Mouse (Mus musculus) G1E (cell line): ENCODE measurements at regions not wholly inside any gene's neighbourhood (a gene's known extent, or its start where the extent isn't known, plus 50 kb on each side); places are given as distances from the start of the nearest gene placed in this dataset.

ENCODE experiments used
- CTCF ChIP-seq: IDR thresholded peaks from 2 replicates; pipeline ENCODE4 v1.5.1; 2012; ENCODE audit warnings: low read depth, low read length, inconsistent platforms, mixed read lengths
- GATA1 ChIP-seq: IDR thresholded peaks from 2 replicates; pipeline ENCODE4 v1.6.1; 2012; ENCODE audit warnings: borderline replicate concordance, low read length, inconsistent platforms, mixed read lengths

- TF ChIP-seq CTCF = no peak
- no peak for TF ChIP-seq GATA1
Observed at GRCm38 (mm10) chr7:118039862-118040261, 76.1 kb downstream of the Rps15a start.
